ENCODE assay signal across 31 mouse cellular contexts in the genomic region with DNA sequence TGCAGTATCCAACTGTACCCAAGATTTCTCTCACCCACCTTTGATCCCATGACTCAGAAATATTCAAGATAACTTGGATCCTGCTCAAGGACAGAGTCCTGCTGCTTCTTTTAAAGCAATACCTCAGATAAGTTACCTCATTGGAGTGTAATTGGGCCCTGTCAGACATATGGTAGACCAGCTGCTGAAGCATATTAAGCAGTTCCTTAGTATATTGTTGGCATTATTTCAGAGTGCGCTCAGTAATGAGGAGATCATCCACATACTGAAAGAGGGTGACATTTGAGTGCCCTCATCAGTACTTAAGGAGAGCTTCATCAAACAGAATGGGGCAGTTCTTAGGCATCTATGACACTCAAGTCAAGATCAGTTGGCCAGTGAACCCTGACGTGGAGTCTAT. TPM values are rescaled to one million over a fixed set of nuclear protein-coding genes. Genes with fewer than 3 reads are reported as not detected.
DNase-seq lines count a peak whose midpoint lies in the region; ATAC-seq and TF ChIP-seq lines count a peak whose summit lies in the region.
"Had no signal": no experiment of that assay in that cellular context is flagged by ENCODE, and none has a peak within 500 bp of the region (broad histone marks: within the 10 kb centered on the region; RNA-seq: fewer than 3 reads in every experiment).

No protein-coding gene starts in this region.

- no peaks in the 10 kb centered on the region for H3K9me3 ChIP-seq in forebrain, embryonic 13.5 days (replicated peaks)
- H3K9me3 ChIP-seq in forebrain, embryonic 10.5 days, result no peaks in the 10 kb centered on the region
- H3K9me3 ChIP-seq in intestine, postnatal 0 days (ENCODE audit: control insufficient read depth), result no peaks in the 10 kb centered on the region
- H3K9me3 ChIP-seq in intestine, embryonic 16.5 days (ENCODE audit: control insufficient read depth, low read length), result no peaks in the 10 kb centered on the region
- H3K9me3 ChIP-seq in midbrain, postnatal 0 days (ENCODE audit: low read length), result no peaks in the 10 kb centered on the region
- H3K9me3 ChIP-seq in midbrain, embryonic 14.5 days (ENCODE audit: control insufficient read depth, low read length), result no peaks in the 10 kb centered on the region
- H3K9me3 ChIP-seq: forebrain, embryonic 12.5 days; heart, embryonic 10.5 days; heart, embryonic 13.5 days had no signal

- peak; percentile 57; the same call in 1 of the 2 replicates for ATAC-seq in forebrain, embryonic 13.5 days
- 0 out of 2 replicates have a peak, but pooled peaks have one; percentile 25 for ATAC-seq in intestine, postnatal 0 days
- ATAC-seq in intestine, embryonic 16.5 days, result no peak
- no peak for ATAC-seq in midbrain, postnatal 0 days (ENCODE audit: low FRiP score)
- ATAC-seq in midbrain, embryonic 14.5 days (ENCODE audit: low FRiP score, low TSS enrichment), result no peak
- ATAC-seq: activated CD4-positive, CD25-positive, alpha-beta regulatory T cell, adult 4 months; hindbrain, postnatal 0 days; inflammation-experienced regulatory T-cells, adult 6 months had no signal

- no peak overlapping the region for H3K4me2 ChIP-seq in forebrain, embryonic 13.5 days
- H3K4me2 ChIP-seq in intestine, postnatal 0 days (replicated peaks; ENCODE audit: low read depth), result no peak overlapping the region
- H3K4me2 ChIP-seq in intestine, embryonic 16.5 days (ENCODE audit: low read depth, low read length), result no peak overlapping the region
- H3K4me2 ChIP-seq in midbrain, postnatal 0 days (ENCODE audit: low read depth, low read length, poor library complexity, severe bottlenecking), result no peak overlapping the region
- H3K4me2 ChIP-seq in midbrain, embryonic 14.5 days (ENCODE audit: low read length), result no peak overlapping the region
- H3K4me2 ChIP-seq: forebrain, embryonic 12.5 days; heart, embryonic 13.5 days; hindbrain, embryonic 14.5 days had no signal

- no peak overlapping the region for H3K4me3 ChIP-seq in forebrain, embryonic 13.5 days
- H3K4me3 ChIP-seq in forebrain, embryonic 10.5 days, result no peak overlapping the region
- H3K4me3 ChIP-seq in intestine, postnatal 0 days (ENCODE audit: low read depth, low read length), result no peak overlapping the region
- no peak overlapping the region for H3K4me3 ChIP-seq in intestine, embryonic 16.5 days (ENCODE audit: low read length)
- H3K4me3 ChIP-seq in midbrain, postnatal 0 days (ENCODE audit: low read depth, low read length), result no peak overlapping the region
- no peak overlapping the region for H3K4me3 ChIP-seq in midbrain, embryonic 14.5 days (replicated peaks; ENCODE audit: low read depth, low read length)
- H3K4me3 ChIP-seq: forebrain, embryonic 12.5 days; heart, adult 2 months; heart, embryonic 10.5 days; heart, embryonic 13.5 days had no signal

- no peaks in the 10 kb centered on the region for H3K36me3 ChIP-seq in forebrain, embryonic 13.5 days (ENCODE audit: poor library complexity, severe bottlenecking)
- H3K36me3 ChIP-seq in forebrain, embryonic 10.5 days (replicated peaks), result no peaks in the 10 kb centered on the region
- H3K36me3 ChIP-seq in intestine, postnatal 0 days (ENCODE audit: control insufficient read depth, insufficient read depth), result no peaks in the 10 kb centered on the region
- no peaks in the 10 kb centered on the region for H3K36me3 ChIP-seq in intestine, embryonic 16.5 days (ENCODE audit: control insufficient read depth, insufficient read depth, low read length)
- no peaks in the 10 kb centered on the region for H3K36me3 ChIP-seq in midbrain, postnatal 0 days (ENCODE audit: insufficient read depth, low read length)
- no peaks in the 10 kb centered on the region for H3K36me3 ChIP-seq in midbrain, embryonic 14.5 days (ENCODE audit: control insufficient read depth, insufficient read depth, low read length)
- H3K36me3 ChIP-seq: forebrain, embryonic 12.5 days; heart, embryonic 10.5 days; heart, embryonic 13.5 days had no signal

- DNase-seq in forebrain, embryonic 10.5 days (ENCODE audit: extremely low spot score, low spot score), result no peak
- peak; percentile 3 for DNase-seq in midbrain, postnatal 0 days (ENCODE audit: low spot score)
- no peak for DNase-seq in midbrain, embryonic 14.5 days
- no peak for DNase-seq in right cerebral cortex, postnatal 36 days (ENCODE audit: low spot score in 2 of 2)
- DNase-seq: adrenal gland, adult 8-10 months; adrenal gland, postnatal 25 days; cerebellum, adult 11-12 months; cerebellum, adult 8-10 months; cerebellum, postnatal 14 days; gastrocnemius, postnatal 10 days; gastrocnemius, postnatal 36 days; heart, adult 2 months; heart, postnatal 14 days; heart, postnatal 4 days had no signal

- no peaks in the 10 kb centered on the region for H3K4me1 ChIP-seq in forebrain, embryonic 13.5 days
- peaks cover 10% of the 10 kb centered on the region for H3K4me1 ChIP-seq in forebrain, embryonic 10.5 days
- no peaks in the 10 kb centered on the region for H3K4me1 ChIP-seq in intestine, postnatal 0 days (replicated peaks; ENCODE audit: control insufficient read depth, insufficient read depth, low read length)
- H3K4me1 ChIP-seq in intestine, embryonic 16.5 days (ENCODE audit: control insufficient read depth, insufficient read depth, low read length), result no peaks in the 10 kb centered on the region
- H3K4me1 ChIP-seq in midbrain, postnatal 0 days (ENCODE audit: insufficient read depth, low read length), result no peaks in the 10 kb centered on the region
- H3K4me1 ChIP-seq in midbrain, embryonic 14.5 days (ENCODE audit: control insufficient read depth, insufficient read depth, low read length), result no peaks in the 10 kb centered on the region; the same call in 1 of the 2 replicates
- H3K4me1 ChIP-seq: forebrain, embryonic 12.5 days; heart, embryonic 10.5 days; heart, embryonic 13.5 days had no signal

- TF ChIP-seq CTCF in intestine, postnatal 0 days (IDR thresholded peaks at IDR 0.05; ENCODE audit: low read depth), result no peak
- TF ChIP-seq CTCF in midbrain, postnatal 0 days (IDR thresholded peaks at IDR 0.05), result no peak

- no peak overlapping the region for H3K27ac ChIP-seq in forebrain, embryonic 13.5 days
- H3K27ac ChIP-seq in forebrain, embryonic 10.5 days, result no peak overlapping the region
- H3K27ac ChIP-seq in intestine, postnatal 0 days (ENCODE audit: low read depth, low read length), result no peak overlapping the region
- no peak overlapping the region for H3K27ac ChIP-seq in intestine, embryonic 16.5 days (ENCODE audit: low read length)
- H3K27ac ChIP-seq in midbrain, postnatal 0 days (ENCODE audit: low read depth, low read length), result no peak overlapping the region
- no peak overlapping the region for H3K27ac ChIP-seq in midbrain, embryonic 14.5 days (replicated peaks; ENCODE audit: low read depth, low read length)
- H3K27ac ChIP-seq: forebrain, embryonic 12.5 days; heart, adult 2 months; heart, embryonic 10.5 days; heart, embryonic 13.5 days; hindbrain, embryonic 14.5 days; hindbrain, postnatal 0 days had no signal

- no peak overlapping the region for H3K9ac ChIP-seq in forebrain, embryonic 13.5 days
- H3K9ac ChIP-seq in intestine, postnatal 0 days (ENCODE audit: low read depth, low read length), result no peak overlapping the region
- no peak overlapping the region for H3K9ac ChIP-seq in intestine, embryonic 16.5 days (ENCODE audit: low read depth, low read length)
- H3K9ac ChIP-seq in midbrain, postnatal 0 days (replicated peaks; ENCODE audit: low read length, poor library complexity, severe bottlenecking), result no peak overlapping the region
- no peak overlapping the region for H3K9ac ChIP-seq in midbrain, embryonic 14.5 days (replicated peaks; ENCODE audit: low read length)
- H3K9ac ChIP-seq: forebrain, embryonic 12.5 days; heart, embryonic 13.5 days; hindbrain, embryonic 14.5 days had no signal

- WGBS in forebrain, embryonic 13.5 days, result 67% methylated on average over 2 of the region's 2 CpGs
- WGBS in forebrain, embryonic 10.5 days, result 90% methylated on average over 2 of the region's 2 CpGs
- 82% methylated on average over 2 of the region's 2 CpGs for WGBS in intestine, postnatal 0 days
- WGBS in intestine, embryonic 16.5 days, result 93% methylated on average over 2 of the region's 2 CpGs
- 91% methylated on average over 2 of the region's 2 CpGs for WGBS in midbrain, postnatal 0 days
- 92% methylated on average over 2 of the region's 2 CpGs for WGBS in midbrain, embryonic 14.5 days

- H3K27me3 ChIP-seq in forebrain, embryonic 13.5 days, result no peaks in the 10 kb centered on the region
- H3K27me3 ChIP-seq in forebrain, embryonic 10.5 days (ENCODE audit: poor library complexity, severe bottlenecking), result no peaks in the 10 kb centered on the region
- H3K27me3 ChIP-seq in intestine, postnatal 0 days (replicated peaks; ENCODE audit: control insufficient read depth, insufficient read depth, low read length), result no peaks in the 10 kb centered on the region
- no peaks in the 10 kb centered on the region for H3K27me3 ChIP-seq in intestine, embryonic 16.5 days (replicated peaks; ENCODE audit: control insufficient read depth, insufficient read depth, low read length)
- no peaks in the 10 kb centered on the region for H3K27me3 ChIP-seq in midbrain, postnatal 0 days (ENCODE audit: insufficient read depth, low read length)
- no peaks in the 10 kb centered on the region for H3K27me3 ChIP-seq in midbrain, embryonic 14.5 days (ENCODE audit: control insufficient read depth, insufficient read depth, low read length)
- H3K27me3 ChIP-seq: forebrain, embryonic 12.5 days had no signal

RNA-seq across cellular contexts. Expression of a gene that starts 9.0 kb away (rescaled TPM):
- not detected in 2 replicates for polyA plus RNA-seq in forebrain, embryonic 13.5 days (2015; fragmentation: Nextera tagmentation; extraction: Ambion mirVana)
- polyA plus RNA-seq in forebrain, embryonic 10.5 days (2016; fragmentation: Nextera tagmentation; extraction: Ambion mirVana), result not detected in 2 replicates
- polyA plus RNA-seq in intestine, postnatal 0 days (2015; fragmentation: Nextera tagmentation; extraction: Ambion mirVana), result 4.5 and 5.3 TPM in 2 replicates
- 0.12 and 0.32 TPM in 2 replicates for polyA plus RNA-seq in intestine, embryonic 16.5 days (2015; fragmentation: Nextera tagmentation; extraction: Ambion mirVana)
- total RNA-seq in midbrain, postnatal 0 days (2014; rRNA removed), result not detected in 2 replicates
- polyA plus RNA-seq in midbrain, postnatal 0 days (2015; fragmentation: Nextera tagmentation; extraction: Ambion mirVana), result 0.12 and 0.19 TPM in 2 replicates
- 0.25 TPM in 1 of 2 replicates, not detected in the other for polyA plus RNA-seq in midbrain, embryonic 14.5 days (2014; fragmentation: Nextera tagmentation; extraction: Ambion mirVana)
- total RNA-seq: adrenal gland, adult 8-10 months; adrenal gland, postnatal 25 days; ES-E14; gastrocnemius, adult 18-20 months; gastrocnemius, postnatal 36 days; granulocyte monocyte progenitor cell, adult 5-6 weeks; heart, postnatal 14 days; heart, postnatal 4 days had no signal
- polyA plus RNA-seq: activated CD4-positive, CD25-positive, alpha-beta regulatory T cell, adult 4 months; embryonic facial prominence, embryonic 11.5 days; embryonic facial prominence, embryonic 14.5 days; forebrain, embryonic 12.5 days; heart, adult 2 months; heart, embryonic 10.5 days; hindbrain, embryonic 11.5 days; hindbrain, embryonic 14.5 days; hindbrain, postnatal 0 days; inflammation-experienced regulatory T-cells, adult 6 months had no signal

RNA-seq across cellular contexts. Expression of a gene that starts 12.6 kb away (rescaled TPM):
- not detected in 2 replicates for polyA plus RNA-seq in forebrain, embryonic 13.5 days (2015; fragmentation: Nextera tagmentation; extraction: Ambion mirVana)
- not detected in 2 replicates for polyA plus RNA-seq in forebrain, embryonic 10.5 days (2016; fragmentation: Nextera tagmentation; extraction: Ambion mirVana)
- not detected in 2 replicates for polyA plus RNA-seq in intestine, postnatal 0 days (2015; fragmentation: Nextera tagmentation; extraction: Ambion mirVana)
- polyA plus RNA-seq in intestine, embryonic 16.5 days (2015; fragmentation: Nextera tagmentation; extraction: Ambion mirVana), result not detected in 2 replicates
- 0.16 TPM in 1 of 2 replicates, not detected in the other for total RNA-seq in midbrain, postnatal 0 days (2014; rRNA removed)
- not detected in 2 replicates for polyA plus RNA-seq in midbrain, postnatal 0 days (2015; fragmentation: Nextera tagmentation; extraction: Ambion mirVana)
- not detected in 2 replicates for polyA plus RNA-seq in midbrain, embryonic 14.5 days (2014; fragmentation: Nextera tagmentation; extraction: Ambion mirVana)
- total RNA-seq: adrenal gland, postnatal 25 days; ES-E14; gastrocnemius, adult 18-20 months; gastrocnemius, postnatal 10 days; granulocyte monocyte progenitor cell, adult 5-6 weeks; hindbrain, postnatal 0 days had no signal
- polyA plus RNA-seq: activated CD4-positive, CD25-positive, alpha-beta regulatory T cell, adult 4 months; embryonic facial prominence, embryonic 11.5 days; embryonic facial prominence, embryonic 14.5 days; forebrain, embryonic 12.5 days; heart, embryonic 10.5 days; hindbrain, embryonic 11.5 days; hindbrain, embryonic 14.5 days; hindbrain, postnatal 0 days; inflammation-experienced regulatory T-cells, adult 6 months had no signal

RNA-seq across cellular contexts. Expression of a gene that starts 46.1 kb away (rescaled TPM):
- polyA plus RNA-seq in forebrain, embryonic 13.5 days (2015; fragmentation: Nextera tagmentation; extraction: Ambion mirVana), result 0.19 TPM in 1 of 2 replicates, not detected in the other
- polyA plus RNA-seq in forebrain, embryonic 10.5 days (2016; fragmentation: Nextera tagmentation; extraction: Ambion mirVana), result 3.3 and 4.4 TPM in 2 replicates
- not detected in 2 replicates for polyA plus RNA-seq in intestine, postnatal 0 days (2015; fragmentation: Nextera tagmentation; extraction: Ambion mirVana)
- polyA plus RNA-seq in intestine, embryonic 16.5 days (2015; fragmentation: Nextera tagmentation; extraction: Ambion mirVana), result not detected in 2 replicates
- total RNA-seq in midbrain, postnatal 0 days (2014; rRNA removed), result not detected in 2 replicates
- polyA plus RNA-seq in midbrain, postnatal 0 days (2015; fragmentation: Nextera tagmentation; extraction: Ambion mirVana), result not detected in 2 replicates
- 0.22 TPM in 1 of 2 replicates, not detected in the other for polyA plus RNA-seq in midbrain, embryonic 14.5 days (2014; fragmentation: Nextera tagmentation; extraction: Ambion mirVana)
- total RNA-seq: adrenal gland, adult 8-10 months; adrenal gland, postnatal 25 days; gastrocnemius, adult 18-20 months; gastrocnemius, postnatal 10 days; gastrocnemius, postnatal 36 days; granulocyte monocyte progenitor cell, adult 5-6 weeks; heart, adult 2 months; heart, postnatal 14 days; heart, postnatal 4 days; hindbrain, postnatal 0 days had no signal
- polyA plus RNA-seq: heart, adult 2 months; heart, embryonic 10.5 days; heart, embryonic 13.5 days; heart, embryonic 16.5 days; hindbrain, embryonic 14.5 days; hindbrain, postnatal 0 days had no signal

Comparison
In these comparisons a context has a peak if more than half of its experiments do, and no peak if none do; other contexts are left out.
1. ATAC-seq: peak in forebrain, embryonic 13.5 days (single experiment) and intestine, postnatal 0 days (single experiment); none in intestine, embryonic 16.5 days (single experiment), midbrain, postnatal 0 days (single experiment) and midbrain, embryonic 14.5 days (single experiment).